Mouse (Mus musculus) forebrain, embryonic 13.5 days (tissue): Measurements from ENCODE around the gene Cnnm3. TPM values are rescaled to one million over a fixed set of nuclear protein-coding genes. Genes with fewer than 3 reads are reported as not detected.

ENCODE experiments used
- ATAC-seq: fragments of 200-750 bp; cut with Nextera tagmentation; 2 replicates; pipeline ENCODE4 v1.8.0; 2017
- H3K27ac ChIP-seq: fragments of 300-500 bp; sonication (generic); 2 replicates; pipeline ENCODE4 v1.5.1; 2015; ENCODE audit warnings: inconsistent platforms, mild to moderate bottlenecking, moderate library complexity
- H3K27me3 ChIP-seq: fragments of 300-500 bp; sonication (generic); 2 replicates; pipeline ENCODE4 v1.6.1; 2015; ENCODE audit warnings: mild to moderate bottlenecking, inconsistent platforms
- H3K36me3 ChIP-seq: fragments of 300-500 bp; sonication (generic); 2 replicates; pipeline ENCODE4 v1.6.1; 2015; ENCODE audit warnings: mild to moderate bottlenecking, inconsistent platforms; ENCODE audit not compliant: poor library complexity, severe bottlenecking
- H3K4me1 ChIP-seq: fragments of 300-500 bp; sonication (generic); 2 replicates; pipeline ENCODE4 v1.6.1; 2015; ENCODE audit warnings: inconsistent platforms
- H3K4me2 ChIP-seq: fragments of 300-500 bp; sonication (generic); 2 replicates; pipeline ENCODE4 v1.6.1; 2015; ENCODE audit warnings: inconsistent platforms, mild to moderate bottlenecking, moderate library complexity
- H3K4me3 ChIP-seq: fragments of 300-500 bp; sonication (generic); 2 replicates; pipeline ENCODE4 v1.5.1; 2015; ENCODE audit warnings: mild to moderate bottlenecking, inconsistent platforms
- H3K9ac ChIP-seq: fragments of 300-500 bp; sonication (generic); 2 replicates; pipeline ENCODE4 v1.6.1; 2015; ENCODE audit warnings: mild to moderate bottlenecking, inconsistent platforms
- H3K9me3 ChIP-seq: fragments of 300-500 bp; sonication (generic); replicated peaks from 2 replicates; pipeline ENCODE4 v1.6.1; 2016; ENCODE audit warnings: inconsistent platforms
- WGBS: fragments of 180-500 bp; shearing (Covaris S2); methylation state at CpG from one replicate; pipeline ENCODE4 v1.1.7; 2015; 5-methylcytosine and 5-hydroxymethylcytosine counted together
- microRNA-seq: library from miRNA; unstranded; fragments of <30 nt; microRNA quantifications from one replicate; pipeline ENCODE4, GENCODE M21; 2016
- polyA plus RNA-seq: library from polyadenylated mRNA; unstranded; fragments of >200 nt; fragmentation: Nextera tagmentation; extraction: Ambion mirVana; gene quantifications from 2 replicates; pipeline ENCODE4 v1.2.1, GENCODE M21; 2015

Gene Cnnm3
- polyA plus RNA-seq, 1 experiment from 2014 or later, result 5.3 TPM

DNA sequence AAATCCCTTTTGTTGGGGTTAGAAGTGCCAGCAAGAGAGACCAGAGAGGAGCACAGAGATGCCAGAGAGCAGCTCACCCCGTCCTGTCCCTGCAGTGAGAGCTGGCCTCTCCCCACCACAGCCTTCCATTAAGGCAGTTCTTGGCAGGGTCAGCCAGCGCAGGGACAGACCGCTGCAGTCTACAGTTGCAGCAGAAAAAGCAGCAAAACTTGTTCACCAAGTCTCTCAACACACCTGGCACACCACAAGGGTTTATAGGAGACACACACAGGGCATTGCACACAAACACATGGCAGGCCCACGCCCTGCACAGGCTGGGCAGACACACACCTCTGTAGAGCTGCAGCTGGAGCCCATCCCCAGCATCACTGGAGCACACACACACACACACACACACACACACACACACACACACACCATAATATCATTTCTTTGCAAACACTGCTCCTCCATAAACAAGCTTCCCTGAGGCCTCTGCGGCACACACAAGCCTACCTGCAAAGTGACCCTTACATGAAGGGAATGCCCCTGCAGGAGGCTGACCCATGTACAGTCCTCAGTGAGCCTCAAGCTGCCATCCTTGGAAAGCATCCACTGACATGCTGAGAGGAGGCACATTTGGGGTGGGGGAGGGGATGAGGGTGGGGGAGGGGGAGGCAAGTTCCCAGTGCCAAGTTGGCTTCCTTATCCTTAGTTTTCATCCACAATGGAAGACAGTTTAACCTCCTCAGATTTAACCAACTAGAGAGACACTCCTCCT, 62.7 kb downstream of the Cnnm3 start:
- 87% methylated on average over 5 of the region's 5 CpGs for WGBS
- H3K4me1 ChIP-seq, result peaks cover 8% of the 10 kb centered on the region; the same call in 1 of the 2 replicates
- H3K4me3 ChIP-seq, result no peak overlapping the region
- no peak overlapping the region for H3K4me2 ChIP-seq
- ATAC-seq, result no peak
- H3K27ac ChIP-seq, result no peak overlapping the region
- H3K9ac ChIP-seq, result no peak overlapping the region
- H3K27me3 ChIP-seq, result peaks cover 32% of the 10 kb centered on the region
- no peaks in the 10 kb centered on the region for H3K9me3 ChIP-seq
- H3K36me3 ChIP-seq, result no peaks in the 10 kb centered on the region

GRCm38 (mm10) chr1:36575347-36575746, 63.7 kb downstream of the Cnnm3 start:
- no peak for ATAC-seq
- H3K4me1 ChIP-seq, result peaks cover 18% of the 10 kb centered on the region
- no peak overlapping the region for H3K4me3 ChIP-seq
- 66% methylated on average over 6 of the region's 6 CpGs for WGBS
- no peak overlapping the region for H3K9ac ChIP-seq
- no peaks in the 10 kb centered on the region for H3K9me3 ChIP-seq
- no peaks in the 10 kb centered on the region for H3K36me3 ChIP-seq
- no peak overlapping the region for H3K27ac ChIP-seq
- peaks cover 40% of the 10 kb centered on the region for H3K27me3 ChIP-seq
- H3K4me2 ChIP-seq, result no peak overlapping the region

DNA sequence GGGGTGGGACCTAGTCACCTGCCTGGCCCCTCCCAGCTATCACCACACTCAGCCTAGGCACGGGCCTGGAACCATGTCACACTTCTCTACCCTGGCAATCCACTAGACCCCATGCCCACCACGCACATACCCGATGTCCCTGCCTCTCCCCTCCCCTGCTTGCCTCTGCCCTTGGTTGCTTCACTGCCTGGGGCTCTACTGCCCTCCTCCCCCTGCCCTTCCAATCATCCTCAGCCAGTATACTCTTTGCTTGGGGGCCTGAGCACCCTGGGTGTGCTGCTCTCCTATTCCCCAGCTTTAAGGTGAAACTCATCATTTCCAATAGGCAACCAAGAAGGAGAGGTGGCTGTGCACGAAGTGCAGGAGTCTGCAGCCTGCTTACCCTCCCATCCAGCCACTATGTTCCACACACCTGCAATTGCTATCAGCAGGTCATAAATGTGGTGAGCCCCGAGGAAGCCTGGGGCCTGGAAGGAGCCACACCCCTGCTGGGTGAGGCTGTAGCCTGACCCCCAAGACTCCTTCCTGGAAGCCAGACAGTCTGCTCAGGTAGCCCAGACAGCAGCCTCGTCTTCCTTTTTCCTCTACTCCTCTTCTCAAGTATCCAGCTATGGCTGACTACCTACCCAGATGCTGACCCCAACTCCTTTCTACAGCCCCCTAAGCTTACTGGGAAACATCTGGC, 65.5 kb downstream of the Cnnm3 start:
- Histone ChIP-seq H3K4me3 (no peak overlapping the region), H3K4me1 (peaks cover 29% of the 10 kb centered on the region), H3K9me3 (no peaks in the 10 kb centered on the region), H3K27ac (no peak overlapping the region), H3K9ac (no peak overlapping the region), H3K27me3 (peaks cover 46% of the 10 kb centered on the region), H3K4me2 (no peak overlapping the region), H3K36me3 (no peaks in the 10 kb centered on the region)
- 74% methylated on average over 6 of the region's 6 CpGs for WGBS
- ATAC-seq, result no peak

Small RNAs within 50 kb of the gene (microRNA-seq; reads per million reads assigned to microRNA genes)
- not detected for gene Gm47280

Other genes with a start within 250 kb of the Cnnm3 start
- 0.32 and 0.43 TPM in 2 replicates for gene Neurl3, start 237.2 kb upstream of the Cnnm3 start, polyA plus RNA-seq
- 1.5 and 2.2 TPM in 2 replicates for gene Arid5a, start 204.1 kb upstream of the Cnnm3 start, polyA plus RNA-seq
- gene Kansl3, start 142.7 kb upstream of the Cnnm3 start, polyA plus RNA-seq, result 34.2 and 39.0 TPM in 2 replicates
- 1.1 and 1.7 TPM in 2 replicates for gene Fer1l5, start 139.6 kb upstream of the Cnnm3 start, polyA plus RNA-seq
- gene Lman2l, start 66.6 kb upstream of the Cnnm3 start, polyA plus RNA-seq, result 56.4 and 59.5 TPM in 2 replicates
- 10.0 and 10.2 TPM in 2 replicates for gene Cnnm4, start 40.2 kb upstream of the Cnnm3 start, polyA plus RNA-seq
- 11.3 and 12.3 TPM in 2 replicates for gene Ankrd23, start 25.0 kb downstream of the Cnnm3 start, polyA plus RNA-seq
- 0.30 and 0.44 TPM in 2 replicates for gene Gm42417, start 27.6 kb downstream of the Cnnm3 start, polyA plus RNA-seq
- 16.9 and 18.0 TPM in 2 replicates for gene Ankrd39, start 35.6 kb downstream of the Cnnm3 start, polyA plus RNA-seq
- gene Sema4c, start 46.5 kb downstream of the Cnnm3 start, polyA plus RNA-seq, result 27.3 and 30.7 TPM in 2 replicates
- 0.34 and 0.45 TPM in 2 replicates for gene Fam178b, start 171.3 kb downstream of the Cnnm3 start, polyA plus RNA-seq
- gene Cox5b, start 179.6 kb downstream of the Cnnm3 start, polyA plus RNA-seq, result 555 and 572 TPM in 2 replicates
- 0.69 TPM in 1 of 2 replicates, not detected in the other for gene 4933424G06Rik, start 198.3 kb downstream of the Cnnm3 start, polyA plus RNA-seq
- gene Actr1b, start 202.6 kb downstream of the Cnnm3 start, polyA plus RNA-seq, result 88.0 and 95.6 TPM in 2 replicates
- 0.71 and 1.1 TPM in 2 replicates for gene Zap70, start 249.9 kb downstream of the Cnnm3 start, polyA plus RNA-seq